Mouse (Mus musculus) cortical plate, adult 2 months (tissue): ENCODE measurements around the gene Sncg. TPM values are rescaled to one million over a fixed set of nuclear protein-coding genes. Genes with fewer than 3 reads are reported as not detected.

Experiments
- H3K27ac ChIP-seq: fragments of 200-500 bp; 2 replicates; pipeline ENCODE4 v1.5.1; 2012; ENCODE audit warnings: low read length, control low read depth, inconsistent platforms; ENCODE audit not compliant: insufficient read depth
- H3K4me1 ChIP-seq: fragments of 200-500 bp; 2 replicates; pipeline ENCODE4 v1.6.1; 2011; ENCODE audit warnings: low read length; ENCODE audit not compliant: control insufficient read depth, insufficient read depth
- H3K4me3 ChIP-seq: fragments of 200-500 bp; 2 replicates; pipeline ENCODE4 v1.5.1; 2011; ENCODE audit warnings: mild to moderate bottlenecking, low read length, control low read depth; ENCODE audit not compliant: insufficient read depth
- CTCF ChIP-seq: fragments of 200-500 bp; IDR thresholded peaks from 2 replicates; pipeline ENCODE4 v1.5.1; 2011; ENCODE audit warnings: mild to moderate bottlenecking, control low read depth, low read length; ENCODE audit not compliant: insufficient read depth; ENCODE audit errors: extremely low read depth
- POLR2A ChIP-seq: fragments of 200-500 bp; IDR thresholded peaks from 2 replicates; pipeline ENCODE4 v1.6.1; 2011; ENCODE audit warnings: mild to moderate bottlenecking, low read length, control low read depth; ENCODE audit not compliant: insufficient read depth; ENCODE audit errors: extremely low read depth
- polyA plus RNA-seq: library from polyadenylated mRNA; depleted of rRNA; stranded (reverse); fragments of >200 nt; gene quantifications from 2 replicates; pipeline ENCODE4 v1.2.3, GENCODE M21; 2012

Sncg gene
- polyA plus RNA-seq, 1 experiment, result 6.1 TPM

GRCm38 (mm10) chr14:34360251-34360650 lies 14.3 kb downstream of the Sncg start:
- TF ChIP-seq POLR2A (no peak), CTCF (no peak)

GRCm38 (mm10) chr14:34359676-34360244 lies 14.8 kb downstream of the Sncg start:
- no peak overlapping the region for H3K27ac ChIP-seq
- no peak for TF ChIP-seq POLR2A
- TF ChIP-seq CTCF, result no peak
- H3K4me1 ChIP-seq, result peaks cover 4% of the 10 kb centered on the region; the same call in 1 of the 2 replicates

More at GRCm38 (mm10) chr14:34360251-34360650, 14.3 kb downstream of the Sncg start:
- Histone ChIP-seq H3K4me3 (no peak overlapping the region), H3K27ac (no peak overlapping the region), H3K4me1 (peaks cover 4% of the 10 kb centered on the region; the same call in 1 of the 2 replicates)

GRCm38 (mm10) chr14:34357671-34358455 lies 16.7 kb downstream of the Sncg start:
- no peak for TF ChIP-seq CTCF
- no peak for TF ChIP-seq POLR2A
- peaks cover 1% of the 10 kb centered on the region; the same call in 1 of the 2 replicates for H3K4me1 ChIP-seq
- H3K4me3 ChIP-seq, result no peak overlapping the region
- no peak overlapping the region for H3K27ac ChIP-seq

More at GRCm38 (mm10) chr14:34359676-34360244, 14.8 kb downstream of the Sncg start:
- no peak overlapping the region for H3K4me3 ChIP-seq

- H3K4me1 ChIP-seq, result peaks cover 1% of the 10 kb centered on the region; the same call in 1 of the 2 replicates
- TF ChIP-seq CTCF (no peak), POLR2A (no peak)
- H3K27ac ChIP-seq, result no peak within 1 kb of the TSS
- H3K4me3 ChIP-seq, result no peak within 1 kb of the TSS
Measured at GRCm38 (mm10) chr14:34355301-34355700, 19.3 kb downstream of the Sncg start, which contains the start of gene Fam25c. Gene Fam25c, minus strand, starts transcription at chr14:34355433.

DNA sequence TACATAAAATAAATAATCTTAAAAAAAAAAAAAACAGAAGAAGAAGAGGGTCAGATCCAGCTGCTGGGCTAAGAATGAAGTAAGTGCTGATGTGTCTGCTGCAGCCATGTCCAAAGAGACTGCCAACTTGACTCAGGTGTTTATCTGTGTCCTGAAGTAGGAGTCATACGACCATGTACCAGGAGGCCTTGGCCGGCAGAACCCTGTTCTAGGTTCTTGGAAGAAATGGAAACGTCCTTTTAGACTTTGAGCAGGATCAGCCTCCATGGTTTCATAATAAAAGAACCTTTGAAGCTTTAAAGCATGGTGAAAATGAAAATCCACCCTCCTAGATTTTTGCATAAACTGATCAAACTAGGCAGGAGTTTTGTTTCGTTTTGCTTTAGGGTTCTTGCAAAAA lies 20.1 kb downstream of the Sncg start:
- Histone ChIP-seq H3K4me3 (no peak overlapping the region), H3K27ac (no peak overlapping the region), H3K4me1 (peaks cover 1% of the 10 kb centered on the region; the same call in 1 of the 2 replicates)
- TF ChIP-seq POLR2A, result no peak
- no peak for TF ChIP-seq CTCF

GRCm38 (mm10) chr14:34353326-34353725 lies 21.3 kb downstream of the Sncg start:
- TF ChIP-seq CTCF, result no peak
- no peak for TF ChIP-seq POLR2A

DNA sequence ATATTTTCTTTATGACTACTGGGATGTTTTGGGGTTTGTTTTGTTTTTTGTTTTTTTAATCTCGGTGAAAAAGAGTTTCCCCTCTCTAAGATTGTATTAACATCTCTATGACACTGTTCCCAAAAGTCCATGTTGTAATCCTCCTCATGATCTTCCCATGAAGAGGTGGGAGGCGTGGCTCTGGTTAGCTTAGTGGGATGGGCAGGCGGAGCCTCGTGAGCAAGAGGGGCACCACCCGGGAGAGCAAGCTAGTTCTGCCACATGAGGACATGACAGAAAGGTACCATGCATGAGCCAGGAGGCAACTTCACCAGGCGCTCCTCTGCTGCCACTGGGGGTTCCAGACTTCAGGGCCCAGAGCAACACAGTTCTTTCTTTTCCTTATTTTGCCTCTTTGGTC lies 22.1 kb downstream of the Sncg start:
- Histone ChIP-seq H3K27ac (no peak overlapping the region), H3K4me1 (no peaks in the 10 kb centered on the region), H3K4me3 (no peak overlapping the region)
- TF ChIP-seq POLR2A (no peak), CTCF (no peak)

More at GRCm38 (mm10) chr14:34353326-34353725, 21.3 kb downstream of the Sncg start:
- H3K4me3 ChIP-seq, result no peak overlapping the region
- no peak overlapping the region for H3K27ac ChIP-seq
- H3K4me1 ChIP-seq, result peaks cover 1% of the 10 kb centered on the region; the same call in 1 of the 2 replicates

DNA sequence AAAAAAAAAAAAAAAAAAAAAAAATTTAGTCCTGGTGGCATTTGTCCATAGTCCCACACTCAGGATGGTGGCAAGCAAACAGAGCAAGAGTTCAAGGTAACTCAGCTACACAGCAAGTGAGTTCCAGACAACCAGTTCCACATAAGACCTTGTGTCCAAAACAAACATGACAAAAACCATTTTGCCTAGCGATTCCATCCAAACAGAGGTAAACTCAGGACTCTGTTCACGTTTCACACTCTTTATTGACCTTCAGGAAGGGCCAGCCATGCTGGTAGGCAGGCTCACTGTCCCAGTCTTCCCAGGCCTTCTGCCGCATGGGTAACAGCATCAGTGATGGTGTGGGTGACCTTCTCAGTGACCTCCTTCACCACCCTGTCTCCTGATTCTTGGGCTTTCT lies 22.9 kb downstream of the Sncg start:
- Histone ChIP-seq H3K4me1 (no peaks in the 10 kb centered on the region), H3K27ac (no peak overlapping the region), H3K4me3 (no peak overlapping the region)
- TF ChIP-seq CTCF (no peak), POLR2A (no peak)

DNA sequence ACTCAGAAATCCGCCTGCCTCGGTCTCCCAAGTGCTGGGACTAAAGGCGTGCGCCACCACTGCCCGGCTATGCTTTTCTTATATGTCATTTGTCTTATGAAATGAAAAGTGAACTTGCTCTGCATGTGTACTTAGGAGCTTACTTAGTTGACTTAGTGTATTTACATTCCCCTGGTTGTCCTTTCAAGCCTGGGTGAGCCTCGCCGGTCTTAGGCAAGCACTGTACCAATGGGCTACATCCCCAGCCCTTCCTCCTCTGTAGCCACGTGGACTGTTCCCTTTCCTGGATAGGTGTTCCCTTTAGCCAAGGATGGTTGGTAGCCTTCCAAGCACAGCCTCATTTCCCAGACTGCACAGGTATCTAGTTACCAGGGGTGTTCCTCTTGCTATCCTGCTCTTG lies 25.6 kb downstream of the Sncg start:
- Histone ChIP-seq H3K27ac (no peak overlapping the region), H3K4me1 (no peaks in the 10 kb centered on the region), H3K4me3 (no peak overlapping the region)
- TF ChIP-seq POLR2A (no peak), CTCF (no peak)
